Mouse (Mus musculus): ENCODE results near the gene Dpp10. TPM values are rescaled to one million over a fixed set of nuclear protein-coding genes. Genes with fewer than 3 reads are reported as not detected.

Gene Dpp10
- polyA plus RNA-seq, 1 experiment from 2014 or later, result 26.0 TPM

DNA sequence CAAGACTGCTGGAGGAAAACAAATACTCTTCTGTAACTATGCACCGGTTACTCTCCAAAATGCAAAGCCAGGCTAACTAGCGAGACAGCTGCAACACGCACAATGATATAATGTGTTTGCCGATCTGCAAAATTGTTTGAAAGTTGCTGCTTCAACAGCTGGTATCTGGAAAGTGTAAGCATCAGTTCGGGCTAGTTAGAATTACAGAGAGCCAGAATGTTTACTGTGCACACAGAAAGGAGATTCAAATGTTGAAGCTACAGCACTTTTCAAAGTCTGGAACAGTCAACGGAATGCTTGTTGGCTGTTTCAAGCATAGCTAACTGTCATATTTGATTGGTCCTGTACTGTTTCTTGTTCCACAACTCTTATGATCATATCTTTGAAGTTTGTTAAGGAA is 42.6 kb downstream of the Dpp10 start:
- Histone ChIP-seq H3K27me3 (ENCODE audit: control insufficient read depth, insufficient read depth, low read depth, low read length) (no peaks in the 10 kb centered on the region), H3K4me1 (ENCODE audit: control insufficient read depth, insufficient read depth, low read length) (no peaks in the 10 kb centered on the region), H3K9me3 (replicated peaks; ENCODE audit: control insufficient read depth, low read length, poor library complexity, severe bottlenecking) (no peaks in the 10 kb centered on the region), H3K9ac (ENCODE audit: low read depth, low read length) (no peak overlapping the region), H3K36me3 (ENCODE audit: control insufficient read depth, insufficient read depth, low read length) (no peaks in the 10 kb centered on the region), H3K27ac (ENCODE audit: low read length) (no peak overlapping the region), H3K4me2 (ENCODE audit: low read length) (no peak overlapping the region), H3K4me3 (ENCODE audit: low read depth, low read length) (no peak overlapping the region)
- WGBS, result 81% methylated on average over 6 of the region's 6 CpGs
- no peak for ATAC-seq

DNA sequence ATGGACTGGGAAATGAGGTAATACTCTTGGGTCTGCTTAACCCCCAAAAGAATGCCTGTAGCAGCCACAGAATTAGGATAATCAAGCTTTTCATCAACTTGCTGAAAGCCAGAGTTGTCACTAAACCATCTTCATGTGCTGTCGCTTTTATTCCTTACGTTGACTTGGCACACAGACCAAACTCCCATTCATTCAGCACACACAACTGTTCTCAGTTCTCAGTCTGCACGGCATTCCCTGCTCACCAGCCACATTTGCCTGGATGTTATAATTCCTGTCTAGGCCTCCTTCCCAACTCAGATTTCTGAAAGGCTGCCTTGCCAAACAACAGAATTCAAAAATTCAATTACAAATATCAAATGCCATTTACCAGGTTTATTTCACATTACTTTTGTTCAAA is 49.6 kb downstream of the Dpp10 start:
- ATAC-seq, result no peak
- no peaks in the 10 kb centered on the region for H3K36me3 ChIP-seq (ENCODE audit: control insufficient read depth, insufficient read depth, low read length)
- 57% methylated on average over 3 of the region's 3 CpGs for WGBS
- no peak overlapping the region for H3K9ac ChIP-seq (ENCODE audit: low read depth, low read length)
- no peak overlapping the region for H3K4me3 ChIP-seq (ENCODE audit: low read depth, low read length)
- no peak overlapping the region for H3K4me2 ChIP-seq (ENCODE audit: low read length)
- no peaks in the 10 kb centered on the region for H3K9me3 ChIP-seq (replicated peaks; ENCODE audit: control insufficient read depth, low read length, poor library complexity, severe bottlenecking)
- no peak overlapping the region for H3K27ac ChIP-seq (ENCODE audit: low read length)
- no peaks in the 10 kb centered on the region for H3K4me1 ChIP-seq (ENCODE audit: control insufficient read depth, insufficient read depth, low read length)
- H3K27me3 ChIP-seq (ENCODE audit: control insufficient read depth, insufficient read depth, low read depth, low read length), result no peaks in the 10 kb centered on the region

- ATAC-seq, result no peak
- Histone ChIP-seq H3K4me1 (ENCODE audit: control insufficient read depth, insufficient read depth, low read length) (0 out of 2 replicates have a peak, but pooled peaks cover 2% of the 10 kb centered on the region), H3K4me2 (ENCODE audit: low read length) (no peak overlapping the region), H3K27ac (ENCODE audit: low read length) (no peak overlapping the region), H3K36me3 (ENCODE audit: control insufficient read depth, insufficient read depth, low read length) (no peaks in the 10 kb centered on the region), H3K4me3 (ENCODE audit: low read depth, low read length) (no peak overlapping the region), H3K9me3 (replicated peaks; ENCODE audit: control insufficient read depth, low read length, poor library complexity, severe bottlenecking) (no peaks in the 10 kb centered on the region), H3K27me3 (ENCODE audit: control insufficient read depth, insufficient read depth, low read depth, low read length) (no peaks in the 10 kb centered on the region), H3K9ac (ENCODE audit: low read depth, low read length) (no peak overlapping the region)
- WGBS, result 87% methylated on average over 2 of the region's 2 CpGs
Observed at GRCm38 (mm10) chr1:123985324-123986024, 59.9 kb downstream of the Dpp10 start.

DNA sequence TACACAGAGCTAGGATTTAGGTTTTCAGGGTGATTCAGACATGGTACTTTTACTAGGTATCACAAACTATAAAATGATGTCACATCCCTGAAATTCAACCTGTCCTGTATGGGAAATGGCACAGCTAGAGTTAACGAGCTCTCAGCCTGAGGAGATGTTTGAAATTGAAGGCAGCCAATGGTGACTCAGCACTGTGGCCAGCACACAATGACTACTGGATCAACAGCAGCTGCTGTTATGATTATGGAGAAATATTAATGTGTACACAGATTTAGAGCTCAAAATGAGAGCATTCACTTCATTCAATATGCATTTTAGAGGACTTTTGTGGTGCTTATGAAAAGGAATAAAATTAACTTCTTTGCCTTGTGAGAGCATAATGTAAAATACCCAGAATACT is 66.8 kb downstream of the Dpp10 start:
- 71% methylated on average over 1 of the region's 1 CpGs for WGBS
- Histone ChIP-seq H3K27ac (ENCODE audit: low read length) (no peak overlapping the region), H3K4me2 (ENCODE audit: low read length) (no peak overlapping the region), H3K27me3 (ENCODE audit: control insufficient read depth, insufficient read depth, low read depth, low read length) (no peaks in the 10 kb centered on the region), H3K4me1 (ENCODE audit: control insufficient read depth, insufficient read depth, low read length) (peaks cover 2% of the 10 kb centered on the region; the same call in 1 of the 2 replicates), H3K9ac (ENCODE audit: low read depth, low read length) (no peak overlapping the region), H3K36me3 (ENCODE audit: control insufficient read depth, insufficient read depth, low read length) (no peaks in the 10 kb centered on the region), H3K9me3 (replicated peaks; ENCODE audit: control insufficient read depth, low read length, poor library complexity, severe bottlenecking) (no peaks in the 10 kb centered on the region), H3K4me3 (ENCODE audit: low read depth, low read length) (no peak overlapping the region)
- ATAC-seq, result no peak

DNA sequence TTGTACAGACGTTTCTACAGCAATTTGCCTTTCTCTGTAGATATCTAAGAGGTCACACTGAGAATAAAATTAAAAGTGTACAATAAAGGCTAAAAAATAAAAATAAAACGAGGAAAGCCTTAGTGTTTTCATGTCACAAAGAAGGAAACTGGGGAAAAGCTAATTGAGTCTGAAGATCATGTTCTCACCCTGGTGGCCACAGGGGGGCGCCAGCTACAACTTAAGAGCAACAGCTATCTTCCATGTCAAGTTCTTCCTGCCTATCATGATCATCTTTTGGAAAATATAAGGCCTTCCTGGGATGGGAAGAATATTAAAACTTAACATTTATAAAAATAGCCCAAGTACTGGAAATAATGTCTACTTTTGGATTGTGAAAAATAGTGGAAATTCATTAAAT is 70.7 kb downstream of the Dpp10 start:
- Histone ChIP-seq H3K9ac (ENCODE audit: low read depth, low read length) (no peak overlapping the region), H3K4me3 (ENCODE audit: low read depth, low read length) (no peak overlapping the region), H3K4me1 (ENCODE audit: control insufficient read depth, insufficient read depth, low read length) (peaks cover 2% of the 10 kb centered on the region; the same call in 1 of the 2 replicates), H3K36me3 (ENCODE audit: control insufficient read depth, insufficient read depth, low read length) (no peaks in the 10 kb centered on the region), H3K27ac (ENCODE audit: low read length) (no peak overlapping the region), H3K4me2 (ENCODE audit: low read length) (no peak overlapping the region), H3K9me3 (replicated peaks; ENCODE audit: control insufficient read depth, low read length, poor library complexity, severe bottlenecking) (no peaks in the 10 kb centered on the region), H3K27me3 (ENCODE audit: control insufficient read depth, insufficient read depth, low read depth, low read length) (no peaks in the 10 kb centered on the region)
- WGBS, result 26% methylated on average over 3 of the region's 3 CpGs
- ATAC-seq, result no peak

- H3K27me3 ChIP-seq (ENCODE audit: control insufficient read depth, insufficient read depth, low read depth, low read length), result no peaks in the 10 kb centered on the region
- no peak overlapping the region for H3K27ac ChIP-seq (ENCODE audit: low read length)
- H3K4me3 ChIP-seq (ENCODE audit: low read depth, low read length), result no peak overlapping the region
- no peak overlapping the region for H3K4me2 ChIP-seq (ENCODE audit: low read length)
- no peaks in the 10 kb centered on the region for H3K9me3 ChIP-seq (replicated peaks; ENCODE audit: control insufficient read depth, low read length, poor library complexity, severe bottlenecking)
- no peaks in the 10 kb centered on the region for H3K36me3 ChIP-seq (ENCODE audit: control insufficient read depth, insufficient read depth, low read length)
- ATAC-seq, result peak; percentile 80
- 49% methylated on average over 4 of the region's 4 CpGs for WGBS
- no peak overlapping the region for H3K9ac ChIP-seq (ENCODE audit: low read depth, low read length)
- H3K4me1 ChIP-seq (ENCODE audit: control insufficient read depth, insufficient read depth, low read length), result peaks cover 4% of the 10 kb centered on the region; the same call in 1 of the 2 replicates
Observed at GRCm38 (mm10) chr1:123946149-123946548, 99.2 kb downstream of the Dpp10 start.

DNA sequence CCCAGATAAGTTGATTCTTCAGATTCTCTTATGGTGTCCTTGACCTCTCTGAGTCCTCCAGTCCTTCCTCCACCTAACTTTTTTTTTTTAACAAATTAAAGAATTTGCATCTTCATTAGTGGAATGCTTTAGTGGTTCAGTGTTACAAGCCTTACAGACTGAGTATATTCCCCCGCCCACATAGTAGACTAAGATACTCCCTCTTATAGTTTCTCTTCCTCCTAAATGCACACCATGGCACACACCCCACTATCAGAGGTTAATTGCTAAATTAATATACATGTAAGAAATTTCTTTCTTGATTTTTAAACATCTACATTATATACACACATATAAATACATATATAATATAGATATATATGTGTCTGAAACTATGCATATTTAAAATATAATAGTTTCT is 104.5 kb downstream of the Dpp10 start:
- no peak overlapping the region for H3K9ac ChIP-seq (ENCODE audit: low read depth, low read length)
- no peaks in the 10 kb centered on the region for H3K36me3 ChIP-seq (ENCODE audit: control insufficient read depth, insufficient read depth, low read length)
- no peaks in the 10 kb centered on the region for H3K4me1 ChIP-seq (ENCODE audit: control insufficient read depth, insufficient read depth, low read length)
- 93% methylated on average over 1 of the region's 1 CpGs for WGBS
- H3K9me3 ChIP-seq (replicated peaks; ENCODE audit: control insufficient read depth, low read length, poor library complexity, severe bottlenecking), result no peaks in the 10 kb centered on the region
- no peak overlapping the region for H3K27ac ChIP-seq (ENCODE audit: low read length)
- H3K4me3 ChIP-seq (ENCODE audit: low read depth, low read length), result no peak overlapping the region
- H3K27me3 ChIP-seq (ENCODE audit: control insufficient read depth, insufficient read depth, low read depth, low read length), result no peaks in the 10 kb centered on the region
- H3K4me2 ChIP-seq (ENCODE audit: low read length), result no peak overlapping the region
- ATAC-seq, result no peak

GRCm38 (mm10) chr1:123933812-123934727 is 111.3 kb downstream of the Dpp10 start:
- no peak overlapping the region for H3K27ac ChIP-seq (ENCODE audit: low read length)
- H3K4me1 ChIP-seq (ENCODE audit: control insufficient read depth, insufficient read depth, low read length), result no peaks in the 10 kb centered on the region
- H3K9ac ChIP-seq (ENCODE audit: low read depth, low read length), result no peak overlapping the region
- no peaks in the 10 kb centered on the region for H3K27me3 ChIP-seq (ENCODE audit: control insufficient read depth, insufficient read depth, low read depth, low read length)
- no peaks in the 10 kb centered on the region for H3K36me3 ChIP-seq (ENCODE audit: control insufficient read depth, insufficient read depth, low read length)
- WGBS, result 76% methylated on average over 7 of the region's 7 CpGs
- ATAC-seq, result no peak
- H3K4me2 ChIP-seq (ENCODE audit: low read length), result no peak overlapping the region
- no peaks in the 10 kb centered on the region for H3K9me3 ChIP-seq (replicated peaks; ENCODE audit: control insufficient read depth, low read length, poor library complexity, severe bottlenecking)
- no peak overlapping the region for H3K4me3 ChIP-seq (ENCODE audit: low read depth, low read length)

- Histone ChIP-seq H3K4me2 (ENCODE audit: low read length) (no peak overlapping the region), H3K27ac (ENCODE audit: low read length) (no peak overlapping the region), H3K27me3 (ENCODE audit: control insufficient read depth, insufficient read depth, low read depth, low read length) (no peaks in the 10 kb centered on the region), H3K36me3 (ENCODE audit: control insufficient read depth, insufficient read depth, low read length) (no peaks in the 10 kb centered on the region), H3K9me3 (replicated peaks; ENCODE audit: control insufficient read depth, low read length, poor library complexity, severe bottlenecking) (no peaks in the 10 kb centered on the region), H3K4me1 (ENCODE audit: control insufficient read depth, insufficient read depth, low read length) (peaks cover 5% of the 10 kb centered on the region), H3K4me3 (ENCODE audit: low read depth, low read length) (no peak overlapping the region), H3K9ac (ENCODE audit: low read depth, low read length) (no peak overlapping the region)
- WGBS, result 72% methylated on average over 3 of the region's 3 CpGs
- no peak for ATAC-seq
Observed at GRCm38 (mm10) chr1:123928003-123928370, 117.4 kb downstream of the Dpp10 start.
